Mouse (Mus musculus): ENCODE data around the gene Swt1.

The Swt1 gene

GRCm38 (mm10) chr1:151428263-151429221, at the start of gene Swt1, which contains the start of gene Trmt1l:
TSS of gene Swt1 (minus strand) at chr1:151428455.
TSS of gene Trmt1l (plus strand) at chr1:151428542.
- DNase-seq (ENCODE audit: low read depth, low spot score): peak; percentile 100

GRCm38 (mm10) chr1:151472386-151472785, 44.1 kb upstream of the Swt1 start:
- DNase-seq (ENCODE audit: low read depth, low spot score): peak; percentile 39

- DNase-seq (ENCODE audit: low read depth, low spot score): peak; percentile 89
Measured at GRCm38 (mm10) chr1:151471429-151471828, 43.2 kb upstream of the Swt1 start.

GRCm38 (mm10) chr1:151466571-151466970, 38.3 kb upstream of the Swt1 start:
- DNase-seq (ENCODE audit: low read depth, low spot score): peak; percentile 74

GRCm38 (mm10) chr1:151464914-151465313, 36.7 kb upstream of the Swt1 start:
- no peak for DNase-seq (ENCODE audit: low read depth, low spot score)

GRCm38 (mm10) chr1:151461265-151461664, 33.0 kb upstream of the Swt1 start:
- DNase-seq (ENCODE audit: low read depth, low spot score): peak; percentile 67

GRCm38 (mm10) chr1:151457087-151457486, 28.8 kb upstream of the Swt1 start:
- no peak for DNase-seq (ENCODE audit: low read depth, low spot score)

GRCm38 (mm10) chr1:151451946-151452345, 23.7 kb upstream of the Swt1 start:
- no peak for DNase-seq (ENCODE audit: low read depth, low spot score)

- DNase-seq (ENCODE audit: low read depth, low spot score): peak; percentile 65
Measured at GRCm38 (mm10) chr1:151450851-151451250, 22.6 kb upstream of the Swt1 start.

- no peak for DNase-seq (ENCODE audit: low read depth, low spot score)
Measured at GRCm38 (mm10) chr1:151449866-151450265, 21.6 kb upstream of the Swt1 start.

GRCm38 (mm10) chr1:151435431-151435830, 7.2 kb upstream of the Swt1 start:
- DNase-seq (ENCODE audit: low read depth, low spot score): no peak

GRCm38 (mm10) chr1:151429316-151429715, 1.1 kb upstream of the Swt1 start:
- no peak for DNase-seq (ENCODE audit: low read depth, low spot score)

GRCm38 (mm10) chr1:151427888-151428262, 380 bp downstream of the Swt1 start:
- DNase-seq (ENCODE audit: low read depth, low spot score): peak; percentile 16

GRCm38 (mm10) chr1:151426947-151427600, 1.2 kb downstream of the Swt1 start:
- DNase-seq (ENCODE audit: low read depth, low spot score): peak; percentile 46

- no peak for DNase-seq (ENCODE audit: low read depth, low spot score)
Measured at GRCm38 (mm10) chr1:151422178-151422577, 6.1 kb downstream of the Swt1 start.

GRCm38 (mm10) chr1:151409827-151410226, 18.4 kb downstream of the Swt1 start:
- no peak for DNase-seq (ENCODE audit: low read depth, low spot score)

GRCm38 (mm10) chr1:151390029-151390428, 38.2 kb downstream of the Swt1 start:
- DNase-seq (ENCODE audit: low read depth, low spot score): peak; percentile 50

- peak; percentile 73 for DNase-seq (ENCODE audit: low read depth, low spot score)
Measured at GRCm38 (mm10) chr1:151377353-151377752, 50.9 kb downstream of the Swt1 start.

- DNase-seq (ENCODE audit: low read depth, low spot score): no peak
Measured at GRCm38 (mm10) chr1:151372823-151373222, 55.4 kb downstream of the Swt1 start.

- DNase-seq (ENCODE audit: low read depth, low spot score): no peak
Measured at GRCm38 (mm10) chr1:151371543-151371942, 56.7 kb downstream of the Swt1 start.

- DNase-seq (ENCODE audit: low read depth, low spot score): no peak
Measured at GRCm38 (mm10) chr1:151370573-151370972, 57.7 kb downstream of the Swt1 start.

- DNase-seq (ENCODE audit: low read depth, low spot score): no peak
Measured at GRCm38 (mm10) chr1:151368444-151368843, 59.8 kb downstream of the Swt1 start.
